Mouse (Mus musculus) lung, embryonic 15.5 days (tissue): ENCODE data around the gene Gpr61. TPM values are rescaled to one million over a fixed set of nuclear protein-coding genes. Genes with fewer than 3 reads are reported as not detected.

Experiments
- polyA plus RNA-seq: library from polyadenylated mRNA; unstranded; fragments of >200 nt; fragmentation: Nextera tagmentation; extraction: Ambion mirVana; gene quantifications from 2 replicates; pipeline ENCODE4 v1.2.1, GENCODE M21; 2015

Gpr61 gene
- polyA plus RNA-seq, 1 experiment from 2014 or later, result 0.07 TPM

Other genes starting within 250 kb of the Gpr61 start
- 12.2 and 12.7 TPM in 2 replicates for gene Gstm7, start 223.1 kb downstream of the Gpr61 start, polyA plus RNA-seq
- gene Gstm6, start 211.1 kb downstream of the Gpr61 start, polyA plus RNA-seq, result 3.2 and 4.9 TPM in 2 replicates
- 0.13 and 0.22 TPM in 2 replicates for gene Gstm3, start 185.6 kb downstream of the Gpr61 start, polyA plus RNA-seq
- gene Gstm2, start 168.4 kb downstream of the Gpr61 start, polyA plus RNA-seq, result 138 and 145 TPM in 2 replicates
- gene Gstm1, start 136.9 kb downstream of the Gpr61 start, polyA plus RNA-seq, result 62.7 and 66.4 TPM in 2 replicates
- gene Gstm4, start 110.0 kb downstream of the Gpr61 start, polyA plus RNA-seq, result 16.7 TPM in 2 replicates
- gene Ampd2, start 68.2 kb downstream of the Gpr61 start, polyA plus RNA-seq, result 38.1 and 38.4 TPM in 2 replicates
- 0.48 and 0.96 TPM in 2 replicates for gene Gnat2, start 62.1 kb downstream of the Gpr61 start, polyA plus RNA-seq
- gene Gnai3, start 8.7 kb downstream of the Gpr61 start, polyA plus RNA-seq, result 162 and 165 TPM in 2 replicates
- gene Amigo1, start 31.5 kb upstream of the Gpr61 start, polyA plus RNA-seq, result 2.0 and 3.0 TPM in 2 replicates
- 2.6 and 3.4 TPM in 2 replicates for gene Cyb561d1, start 46.3 kb upstream of the Gpr61 start, polyA plus RNA-seq
- 14.5 TPM in 2 replicates for gene Atxn7l2, start 56.1 kb upstream of the Gpr61 start, polyA plus RNA-seq
- gene Sypl2, start 71.8 kb upstream of the Gpr61 start, polyA plus RNA-seq, result 0.42 and 0.54 TPM in 2 replicates
- 289 and 312 TPM in 2 replicates for gene Psma5, start 102.0 kb upstream of the Gpr61 start, polyA plus RNA-seq
- gene Sort1, start 129.2 kb upstream of the Gpr61 start, polyA plus RNA-seq, result 24.8 and 28.0 TPM in 2 replicates
- gene Mybphl, start 210.0 kb upstream of the Gpr61 start, polyA plus RNA-seq, result 2.8 and 9.3 TPM in 2 replicates
- 79.8 and 81.5 TPM in 2 replicates for gene Psrc1, start 229.0 kb upstream of the Gpr61 start, polyA plus RNA-seq